Mouse (Mus musculus) intestine, embryonic 16.5 days (tissue): ENCODE measurements around the gene Adh4. TPM values are rescaled to one million over a fixed set of nuclear protein-coding genes. Genes with fewer than 3 reads are reported as not detected.

Source experiments
- polyA plus RNA-seq: library from polyadenylated mRNA; unstranded; fragments of >200 nt; fragmentation: Nextera tagmentation; extraction: Ambion mirVana; gene quantifications from 2 replicates; pipeline ENCODE4 v1.2.1, GENCODE M21; 2015

Adh4 gene
- polyA plus RNA-seq, 1 experiment from 2014 or later: 0.20 TPM

Other genes with a start within 250 kb of the Adh4 start
- 0.24 TPM in 1 of 2 replicates, not detected in the other for gene 4930579F01Rik, start 221.6 kb upstream of the Adh4 start, polyA plus RNA-seq
- gene Adh7, start 197.7 kb upstream of the Adh4 start, polyA plus RNA-seq: 0.18 and 0.24 TPM in 2 replicates
- 734 and 860 TPM in 2 replicates for gene Adh1, start 154.5 kb upstream of the Adh4 start, polyA plus RNA-seq
- 1.5 and 1.8 TPM in 2 replicates for gene Adh6a, start 102.2 kb upstream of the Adh4 start, polyA plus RNA-seq
- 0.15 TPM in 1 of 2 replicates, not detected in the other for gene Adh6b, start 73.7 kb upstream of the Adh4 start, polyA plus RNA-seq
- gene Adh5, start 27.6 kb downstream of the Adh4 start, polyA plus RNA-seq: 220 and 233 TPM in 2 replicates
- 48.0 and 49.7 TPM in 2 replicates for gene Metap1, start 74.0 kb downstream of the Adh4 start, polyA plus RNA-seq
- gene Eif4e, start 110.7 kb downstream of the Adh4 start, polyA plus RNA-seq: 271 and 298 TPM in 2 replicates